Mouse (Mus musculus): ENCODE data around the gene 4933428M09Rik.
"Not testable (repeated sequence)": the region's sequence is repeated elsewhere in the genome, so short reads cannot be mapped to it uniquely, and the experiment has no call there.

DNA sequence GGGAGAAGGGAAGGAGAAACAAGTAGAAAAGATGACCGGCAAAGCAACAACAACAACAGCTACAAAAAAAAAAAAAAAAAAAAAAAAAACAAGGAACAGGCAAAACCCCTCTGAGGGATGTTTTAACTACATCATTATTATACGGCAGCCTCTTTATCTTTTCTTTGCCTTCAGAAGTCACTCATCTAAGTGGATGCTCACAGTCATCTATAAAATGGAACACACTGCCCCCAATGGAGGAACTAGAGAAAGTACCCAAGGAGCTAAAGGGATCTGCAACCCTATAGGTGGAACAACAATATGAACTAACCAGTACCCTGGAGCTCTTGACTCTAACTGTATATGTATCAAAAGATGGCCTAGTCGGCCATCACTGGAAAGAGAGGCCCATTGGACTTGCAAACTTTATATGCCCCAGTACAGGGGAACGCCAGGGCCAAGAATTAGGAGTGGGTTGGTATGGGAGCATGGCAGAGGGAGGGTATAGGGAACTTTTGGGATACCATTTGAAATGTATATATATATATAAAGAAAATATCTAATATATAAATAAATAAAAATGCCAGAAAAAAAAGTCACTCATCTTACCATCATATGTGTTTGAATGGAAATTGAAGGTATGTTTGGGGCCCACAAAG, 30.3 kb downstream of the 4933428M09Rik start:
- TF ChIP-seq CTCF (IDR thresholded peaks at IDR 0.05; ENCODE audit: borderline replicate concordance, control insufficient read depth, extremely low read depth, insufficient read depth, low read length, poor library complexity); POLR2A (IDR thresholded peaks at IDR 0.05; ENCODE audit: control insufficient read depth, extremely low read depth, insufficient read depth, low read length, poor library complexity): not testable (repeated sequence)
